Mouse (Mus musculus): ENCODE results near the gene Scand1. TPM values are rescaled to one million over a fixed set of nuclear protein-coding genes. Genes with fewer than 3 reads are reported as not detected.

Gene Scand1
- polyA plus RNA-seq, 1 experiment from 2014 or later: 181 TPM

- Histone ChIP-seq H3K4me3 (replicated peaks; ENCODE audit: low read depth, low read length) (no peak overlapping the region), H3K4me2 (ENCODE audit: low read length) (no peak overlapping the region), H3K36me3 (ENCODE audit: insufficient read depth, low read length) (peaks cover 9% of the 10 kb centered on the region; the same call in 1 of the 2 replicates), H3K4me1 (replicated peaks; ENCODE audit: insufficient read depth, low read length) (no peaks in the 10 kb centered on the region), H3K27me3 (ENCODE audit: insufficient read depth, low read length) (no peaks in the 10 kb centered on the region), H3K27ac (no peak overlapping the region), H3K9me3 (replicated peaks; ENCODE audit: low read length) (no peaks in the 10 kb centered on the region), H3K9ac (ENCODE audit: low read depth, low read length) (no peak overlapping the region)
- WGBS: 94% methylated on average over 9 of the region's 9 CpGs
- TF ChIP-seq CTCF (IDR thresholded peaks at IDR 0.05; ENCODE audit: low read depth): no peak
- ATAC-seq (replicated peaks; ENCODE audit: low FRiP score, low read depth) (no peak), DNase-seq (ENCODE audit: low spot score) (no peak)
Measured at GRCm38 (mm10) chr2:156267636-156268035, 44.9 kb downstream of the Scand1 start.

- Histone ChIP-seq H3K9ac (ENCODE audit: low read depth, low read length) (no peak overlapping the region), H3K36me3 (ENCODE audit: insufficient read depth, low read length) (peaks cover 14% of the 10 kb centered on the region; the same call in 1 of the 2 replicates), H3K9me3 (replicated peaks; ENCODE audit: low read length) (no peaks in the 10 kb centered on the region), H3K4me3 (replicated peaks; ENCODE audit: low read depth, low read length) (no peak overlapping the region), H3K27ac (no peak overlapping the region), H3K27me3 (ENCODE audit: insufficient read depth, low read length) (no peaks in the 10 kb centered on the region), H3K4me2 (ENCODE audit: low read length) (no peak overlapping the region), H3K4me1 (replicated peaks; ENCODE audit: insufficient read depth, low read length) (no peaks in the 10 kb centered on the region; the same call in 1 of the 2 replicates)
- DNase-seq (ENCODE audit: low spot score) (no peak), ATAC-seq (replicated peaks; ENCODE audit: low FRiP score, low read depth) (no peak)
- 88% methylated on average over 4 of the region's 4 CpGs for WGBS
- TF ChIP-seq CTCF (IDR thresholded peaks at IDR 0.05; ENCODE audit: low read depth): no peak
Measured at GRCm38 (mm10) chr2:156263204-156263893, 49.2 kb downstream of the Scand1 start.

Small RNA genes within 50 kb of the gene (microRNA-seq; reads per million reads assigned to microRNA genes)
- gene Gm22759: not detected

Other genes starting within 250 kb of the Scand1 start
- 1.9 and 2.0 TPM in 2 replicates for gene Spag4, start 247.5 kb downstream of the Scand1 start, polyA plus RNA-seq (2015; fragmentation: Nextera tagmentation; extraction: Ambion mirVana)
- gene Cpne1, start 200.7 kb downstream of the Scand1 start, polyA plus RNA-seq (2015; fragmentation: Nextera tagmentation; extraction: Ambion mirVana): 43.1 and 44.9 TPM in 2 replicates
- gene Rbm12, start 200.7 kb downstream of the Scand1 start, polyA plus RNA-seq (2015; fragmentation: Nextera tagmentation; extraction: Ambion mirVana): 17.6 and 18.9 TPM in 2 replicates
- gene Gm28036, start 185.6 kb downstream of the Scand1 start, polyA plus RNA-seq (2015; fragmentation: Nextera tagmentation; extraction: Ambion mirVana): 8.0 and 11.9 TPM in 2 replicates
- 524 and 529 TPM in 2 replicates for gene Romo1, start 168.7 kb downstream of the Scand1 start, polyA plus RNA-seq (2015; fragmentation: Nextera tagmentation; extraction: Ambion mirVana)
- gene Nfs1, start 168.5 kb downstream of the Scand1 start, polyA plus RNA-seq (2015; fragmentation: Nextera tagmentation; extraction: Ambion mirVana): 60.5 and 64.0 TPM in 2 replicates
- 636 and 701 TPM in 2 replicates for gene Rbm39, start 132.5 kb downstream of the Scand1 start, polyA plus RNA-seq (2015; fragmentation: Nextera tagmentation; extraction: Ambion mirVana)
- 63.8 and 68.9 TPM in 2 replicates for gene Phf20, start 116.2 kb downstream of the Scand1 start, polyA plus RNA-seq (2015; fragmentation: Nextera tagmentation; extraction: Ambion mirVana)
- 14.7 and 16.2 TPM in 2 replicates for gene Cnbd2, start 405 bp downstream of the Scand1 start, polyA plus RNA-seq (2015; fragmentation: Nextera tagmentation; extraction: Ambion mirVana)
- 1.6 and 2.0 TPM in 2 replicates for gene Epb41l1, start 108.2 kb upstream of the Scand1 start, polyA plus RNA-seq (2015; fragmentation: Nextera tagmentation; extraction: Ambion mirVana)
- gene Aar2, start 234.9 kb upstream of the Scand1 start, polyA plus RNA-seq (2015; fragmentation: Nextera tagmentation; extraction: Ambion mirVana): 30.0 and 32.7 TPM in 2 replicates